Mouse (Mus musculus) thymus, adult 2 months (tissue): ENCODE measurements at regions not wholly inside any gene's neighbourhood (a gene's known extent, or its start where the extent isn't known, plus 50 kb on each side); places are given as distances from the start of the nearest gene placed in this dataset.

Experiments used
- CTCF ChIP-seq: fragments of 200-500 bp; IDR thresholded peaks from 2 replicates; pipeline ENCODE4 v1.5.1; 2012; ENCODE audit warnings: mild to moderate bottlenecking, control low read depth, low read length, moderate library complexity, borderline replicate concordance; ENCODE audit not compliant: control insufficient read depth, poor library complexity, insufficient read depth; ENCODE audit errors: extremely low read depth
- POLR2A ChIP-seq: fragments of 200-500 bp; IDR thresholded peaks from 2 replicates; pipeline ENCODE4 v1.6.1; 2012; ENCODE audit warnings: mild to moderate bottlenecking, low read length, control low read depth, moderate library complexity; ENCODE audit not compliant: control insufficient read depth, poor library complexity, insufficient read depth; ENCODE audit errors: extremely low read depth

- TF ChIP-seq POLR2A = no peak
- TF ChIP-seq CTCF = no peak
These were observed 343.7 kb upstream of the Fam98a start for GRCm38 (mm10) chr17:75895436-75895835.
